Mouse (Mus musculus): Measurements from ENCODE around the gene Adamts17. TPM values are rescaled to one million over a fixed set of nuclear protein-coding genes. Genes with fewer than 3 reads are reported as not detected.

The Adamts17 gene
- polyA plus RNA-seq, 1 experiment: 3.3 TPM

DNA sequence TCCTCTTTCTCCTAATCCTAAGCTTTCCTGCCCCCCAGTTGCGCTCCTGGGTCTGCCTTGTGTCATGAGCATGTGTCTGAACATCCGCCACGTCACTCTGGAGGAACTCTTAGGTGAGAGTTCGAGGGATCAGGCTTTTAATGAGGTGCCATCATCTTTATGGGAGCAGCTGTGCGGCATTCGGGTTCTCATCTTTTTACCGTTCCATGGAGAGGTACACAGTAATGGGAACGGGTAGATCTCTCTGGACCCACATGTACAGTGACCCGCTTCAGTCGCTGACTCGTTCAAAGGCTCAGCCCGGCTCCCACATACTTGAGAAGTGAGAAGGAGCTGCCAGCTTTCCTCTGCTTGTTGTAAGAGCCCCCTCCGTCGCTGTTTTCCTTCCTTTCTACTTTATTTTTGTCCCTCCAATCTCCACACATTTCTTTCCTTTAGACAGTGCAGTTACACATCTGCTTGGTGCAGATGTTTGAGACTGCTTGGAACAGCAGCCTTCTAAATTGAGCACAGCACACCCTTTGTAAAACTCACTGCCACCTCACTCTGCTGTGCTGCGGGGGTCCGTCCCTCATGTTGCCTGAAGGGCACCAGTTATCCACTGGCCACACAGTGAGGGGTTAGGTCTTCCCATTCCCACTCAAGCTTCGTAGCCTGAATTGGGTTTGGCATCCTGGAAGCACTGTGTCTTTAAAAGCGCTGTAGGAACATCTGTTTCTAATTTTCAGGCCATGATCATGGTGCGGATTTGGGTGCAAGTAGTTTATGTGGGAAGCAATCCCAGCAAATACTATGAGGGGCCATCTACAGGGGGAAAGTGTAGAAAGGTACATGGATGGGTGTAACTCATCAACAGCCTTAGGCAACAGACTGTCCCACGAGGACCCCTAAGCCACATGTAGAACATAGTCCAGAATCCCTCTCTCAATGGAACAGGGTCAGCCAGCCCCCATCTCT lies 186.9 kb downstream of the Adamts17 start:
- DNase-seq (ENCODE audit: extremely low spot score in 1 of 2, low spot score in 1 of 2): no peak

DNA sequence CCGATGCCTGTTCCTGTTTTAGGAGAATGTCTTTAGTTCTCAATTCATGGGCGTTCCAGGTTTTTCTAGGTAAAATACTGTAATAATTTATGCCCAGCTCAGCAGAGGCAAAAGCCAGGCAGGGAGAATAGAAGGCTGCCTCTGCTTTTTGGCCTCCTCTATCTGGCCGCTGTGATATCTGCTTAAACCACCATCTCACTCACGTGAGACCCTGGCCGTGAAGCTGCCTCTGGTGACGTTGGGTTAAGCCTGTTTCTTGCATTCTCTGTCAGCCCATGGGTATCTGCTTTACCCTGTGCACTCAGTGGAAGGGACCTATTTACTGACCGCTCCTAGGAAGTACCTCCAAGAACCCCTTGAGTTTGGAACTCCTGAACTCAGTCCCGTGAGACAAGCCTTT lies 187.7 kb downstream of the Adamts17 start:
- no peak for DNase-seq (ENCODE audit: extremely low spot score in 1 of 2, low spot score in 1 of 2)

DNA sequence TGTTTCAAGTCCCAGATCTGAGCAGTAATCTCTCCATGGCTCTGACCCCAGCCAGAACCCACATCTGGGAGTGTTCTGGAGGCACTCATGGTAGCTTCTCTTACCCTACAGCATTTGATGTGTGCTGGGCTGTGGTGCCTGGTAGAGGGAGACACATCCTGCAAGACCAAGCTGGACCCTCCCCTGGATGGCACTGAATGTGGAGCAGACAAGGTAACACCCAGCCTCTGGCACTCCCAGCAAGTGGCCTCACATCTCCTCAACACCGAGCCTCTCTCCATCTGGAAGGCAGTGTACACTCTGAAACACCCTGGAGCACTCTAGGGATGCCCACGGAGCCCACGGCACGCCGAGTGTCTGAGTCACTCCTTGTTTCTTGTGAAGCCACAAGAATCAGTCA lies 188.2 kb downstream of the Adamts17 start:
- no peak for DNase-seq (ENCODE audit: extremely low spot score in 1 of 2, low spot score in 1 of 2)

DNA sequence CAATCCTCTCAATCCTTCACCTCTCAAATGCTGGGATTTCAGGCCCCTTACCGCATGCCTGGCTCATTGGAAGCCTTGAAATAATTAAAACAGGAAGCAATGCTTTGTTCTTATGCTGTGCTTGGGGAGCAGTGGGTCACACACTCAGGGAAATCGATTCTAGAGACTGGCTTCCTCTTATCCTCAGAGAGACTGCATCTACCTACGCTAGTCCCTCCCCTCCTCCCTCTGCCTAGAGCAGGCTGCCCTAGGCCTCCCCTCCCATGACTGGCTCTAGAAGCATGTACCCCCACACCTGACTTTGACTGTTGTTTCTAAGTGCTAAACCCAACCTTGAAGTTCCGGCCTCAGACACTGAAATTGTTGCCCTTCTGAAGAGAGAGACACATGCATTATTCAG lies 189.4 kb downstream of the Adamts17 start:
- no peak for DNase-seq (ENCODE audit: extremely low spot score in 1 of 2, low spot score in 1 of 2)

DNA sequence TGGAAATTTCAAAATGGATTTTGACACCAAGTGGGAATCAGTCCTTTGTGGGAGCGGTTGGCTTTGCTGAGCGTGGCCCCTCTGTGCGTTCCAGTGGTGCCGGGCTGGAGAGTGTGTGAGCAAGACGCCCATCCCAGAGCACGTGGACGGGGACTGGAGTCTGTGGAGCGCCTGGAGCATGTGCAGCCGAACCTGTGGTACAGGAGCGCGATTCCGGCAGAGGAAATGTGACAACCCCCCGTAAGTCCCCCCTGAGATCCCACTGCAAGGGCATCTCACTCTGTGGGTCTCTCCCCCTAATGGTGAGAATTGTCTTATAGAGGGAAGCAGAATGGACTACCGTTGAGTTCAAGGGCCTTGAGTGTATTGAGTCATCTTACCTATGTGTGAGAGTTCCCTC lies 189.9 kb downstream of the Adamts17 start:
- no peak for DNase-seq (ENCODE audit: extremely low spot score in 1 of 2, low spot score in 1 of 2)

DNA sequence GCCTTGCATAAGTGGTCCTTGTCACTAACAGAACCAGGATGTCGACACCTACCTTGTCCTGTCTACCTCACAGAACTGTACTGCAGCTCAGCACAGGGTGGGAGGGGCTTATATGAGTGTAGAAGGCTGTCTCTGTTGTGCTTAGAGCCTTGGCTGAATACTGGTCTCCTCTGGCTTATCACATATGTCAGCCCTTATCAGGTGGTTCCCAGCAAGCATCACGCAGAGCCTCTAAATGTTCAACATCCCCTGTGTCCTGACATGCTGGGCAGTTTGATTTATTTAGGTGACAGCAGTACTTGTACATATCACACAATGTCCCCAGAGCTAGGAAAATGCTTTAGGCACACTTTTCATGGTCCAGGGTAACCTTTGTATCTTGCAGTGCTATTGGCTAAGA lies 191.7 kb downstream of the Adamts17 start:
- DNase-seq (ENCODE audit: extremely low spot score in 1 of 2, low spot score in 1 of 2): no peak

DNA sequence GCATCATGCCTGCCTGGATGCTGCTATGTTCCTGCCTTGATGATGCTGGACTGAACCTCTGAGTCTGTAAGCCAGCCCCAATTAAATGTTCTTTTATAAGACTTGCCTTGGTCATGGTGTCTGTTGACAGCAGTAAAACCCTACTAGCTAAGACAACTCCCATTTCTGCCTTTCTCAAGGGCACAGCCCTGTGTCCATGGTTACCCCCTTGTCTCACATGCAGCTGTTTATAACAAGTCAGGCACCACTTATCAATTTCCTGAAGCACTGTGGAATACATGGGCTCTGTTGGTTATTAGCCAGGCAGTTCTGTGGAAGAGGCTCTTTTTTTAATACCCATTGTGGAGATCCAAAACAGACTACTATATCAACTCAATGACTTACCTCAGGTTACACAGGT lies 193.1 kb downstream of the Adamts17 start:
- no peak for DNase-seq (ENCODE audit: extremely low spot score in 1 of 2, low spot score in 1 of 2)

- no peak for DNase-seq (ENCODE audit: extremely low spot score in 1 of 2, low spot score in 1 of 2)
These were observed 194.8 kb downstream of the Adamts17 start for GRCm38 (mm10) chr7:67034369-67034768.

- DNase-seq (ENCODE audit: extremely low spot score in 1 of 2, low spot score in 1 of 2): no peak
These were observed 195.7 kb downstream of the Adamts17 start for GRCm38 (mm10) chr7:67035246-67035645.

DNA sequence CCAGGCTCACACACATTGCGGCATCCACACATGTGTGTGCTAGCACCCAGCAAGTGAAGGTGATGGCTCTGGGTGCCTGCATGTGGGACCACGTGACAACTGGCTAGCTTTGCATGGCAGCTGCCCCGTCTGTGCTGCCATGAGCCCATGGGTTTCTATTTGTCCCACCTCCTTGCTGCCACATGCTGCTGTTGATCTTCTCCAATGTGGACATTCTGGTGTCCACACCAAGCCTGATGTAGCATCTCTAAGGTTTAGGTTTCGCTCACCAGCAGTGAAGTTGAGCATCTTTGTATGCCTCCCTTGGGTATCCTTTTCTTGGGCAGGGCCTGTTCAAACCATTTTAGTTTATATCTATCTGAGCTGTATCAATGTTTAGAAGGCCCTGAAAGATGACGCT lies 196.1 kb downstream of the Adamts17 start:
- DNase-seq (ENCODE audit: extremely low spot score in 1 of 2, low spot score in 1 of 2): no peak

DNA sequence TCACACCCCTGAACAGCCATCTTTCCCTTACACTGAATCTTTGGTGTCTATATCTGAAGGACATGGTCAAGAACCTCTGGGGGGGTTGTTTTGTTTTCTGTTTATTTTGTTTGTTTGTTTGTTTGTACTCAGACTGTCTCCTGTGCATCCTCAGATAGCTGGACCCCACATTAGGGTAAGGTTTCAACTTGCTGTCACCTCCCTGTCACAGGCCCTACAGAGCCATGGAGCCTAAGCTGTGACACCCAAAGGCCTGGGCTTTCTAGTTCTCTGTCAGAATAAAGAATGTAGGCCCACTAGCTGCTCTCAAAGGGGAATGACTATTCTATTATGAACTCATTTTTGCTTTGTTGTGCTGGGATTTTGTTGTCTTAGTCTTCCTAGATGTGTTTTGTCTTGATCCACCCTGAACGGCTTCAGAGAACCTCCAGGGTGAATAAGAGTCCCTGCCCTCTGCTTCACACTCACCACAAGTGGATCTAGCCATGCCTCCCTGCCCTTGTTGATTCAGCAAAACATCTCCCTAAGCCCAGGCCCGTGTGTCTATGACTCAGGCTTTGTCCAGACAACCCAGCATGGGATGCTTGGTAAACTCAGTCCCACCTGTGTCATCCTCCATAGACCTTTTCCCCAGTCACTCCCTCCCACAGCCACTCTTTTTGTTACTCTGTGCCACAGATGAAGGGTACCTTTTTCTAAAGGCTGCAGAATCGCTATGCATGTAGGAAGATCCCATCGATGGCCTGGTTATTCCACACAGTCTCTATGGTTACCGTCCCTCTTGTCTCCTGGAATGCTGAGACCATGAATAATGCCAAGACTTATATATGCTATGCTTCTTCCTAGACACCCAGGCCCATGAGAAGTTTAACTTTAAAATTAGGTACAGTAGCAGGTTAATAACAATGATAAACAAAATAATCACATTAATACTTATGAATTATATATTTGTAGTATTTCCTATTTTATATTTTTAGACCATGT lies 197.3 kb downstream of the Adamts17 start:
- DNase-seq (ENCODE audit: extremely low spot score in 1 of 2, low spot score in 1 of 2): no peak

- no peak for DNase-seq (ENCODE audit: extremely low spot score in 1 of 2, low spot score in 1 of 2)
These were observed 198.4 kb downstream of the Adamts17 start for GRCm38 (mm10) chr7:67037726-67038520.

GRCm38 (mm10) chr7:67039143-67039542 lies 199.6 kb downstream of the Adamts17 start:
- DNase-seq (ENCODE audit: extremely low spot score in 1 of 2, low spot score in 1 of 2): no peak

- DNase-seq (ENCODE audit: extremely low spot score in 1 of 2, low spot score in 1 of 2): no peak
These were observed 200.3 kb downstream of the Adamts17 start for GRCm38 (mm10) chr7:67039861-67040260.

DNA sequence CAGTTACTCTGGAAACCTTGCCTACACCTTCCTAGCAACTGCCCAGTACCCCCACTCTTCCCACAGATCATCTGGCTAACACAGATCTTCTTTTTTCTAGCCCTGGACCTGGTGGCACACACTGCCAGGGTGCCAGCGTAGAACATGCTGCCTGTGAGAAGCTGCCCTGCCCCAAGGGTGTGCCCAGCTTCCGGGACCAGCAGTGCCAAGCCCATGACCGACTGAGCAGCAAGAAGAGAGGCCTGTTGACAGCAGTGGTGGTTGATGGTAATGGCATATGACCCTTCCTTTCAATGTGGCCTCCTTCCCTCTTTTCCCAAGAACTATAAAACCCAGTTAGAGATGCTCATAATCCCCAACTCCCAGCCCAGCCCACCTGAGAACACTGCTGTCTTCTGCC lies 202.2 kb downstream of the Adamts17 start:
- no peak for DNase-seq (ENCODE audit: extremely low spot score in 1 of 2, low spot score in 1 of 2)

DNA sequence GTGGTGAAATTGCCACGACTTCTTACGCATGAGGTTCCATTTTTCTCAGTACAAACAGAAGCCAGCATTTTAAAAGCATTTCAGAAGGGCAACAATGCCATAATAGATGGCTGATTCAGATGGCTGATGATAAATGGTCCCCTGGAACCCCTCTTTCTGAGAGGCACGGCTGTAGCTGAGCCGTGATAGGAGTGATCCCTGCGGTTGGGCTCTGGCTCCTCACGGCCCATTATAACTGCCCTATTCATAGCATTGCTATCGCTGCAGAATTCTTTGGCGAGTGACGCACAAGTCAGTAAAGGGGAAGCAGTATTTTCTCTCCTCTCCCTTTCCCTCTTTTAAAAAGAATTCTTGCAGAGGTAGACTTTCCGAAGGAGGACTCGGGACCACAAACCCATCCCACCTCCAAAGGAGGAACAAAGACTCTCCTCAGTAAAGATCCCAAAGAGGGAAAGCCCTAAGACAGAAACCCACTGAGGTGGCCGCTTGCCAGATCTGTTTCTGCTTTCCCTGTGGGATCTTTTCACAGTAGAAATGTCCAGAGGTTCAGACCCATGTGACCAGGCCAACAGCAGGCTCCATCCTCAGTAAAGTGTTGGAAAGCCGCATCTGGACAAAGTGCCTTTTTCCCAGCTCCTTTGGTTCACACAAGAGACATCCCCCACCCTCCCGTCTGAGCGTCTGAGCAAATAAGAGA lies 204.7 kb downstream of the Adamts17 start:
- DNase-seq (ENCODE audit: extremely low spot score in 1 of 2, low spot score in 1 of 2): no peak

- no peak for DNase-seq (ENCODE audit: extremely low spot score in 1 of 2, low spot score in 1 of 2)
These were observed 205.7 kb downstream of the Adamts17 start for GRCm38 (mm10) chr7:67045202-67045601.

DNA sequence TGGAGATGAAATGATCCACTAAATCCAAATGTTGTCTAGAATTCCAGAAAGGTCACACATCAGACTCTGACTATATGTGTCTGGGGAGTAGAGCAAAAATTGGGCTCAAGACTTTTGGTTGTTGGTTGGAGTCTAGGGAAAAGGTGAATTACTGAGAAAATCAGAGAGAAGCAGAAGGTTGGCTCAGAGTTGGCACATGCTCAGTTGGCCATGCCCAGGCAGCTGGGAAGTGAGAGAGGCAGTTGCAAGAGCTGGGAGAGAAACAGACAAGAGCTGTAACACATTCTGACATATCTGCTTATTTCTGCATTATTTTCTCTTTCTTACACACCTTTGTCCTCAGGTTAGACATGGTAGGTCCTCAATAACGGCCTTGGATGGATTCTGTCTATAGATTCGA lies 209.7 kb downstream of the Adamts17 start:
- no peak for DNase-seq (ENCODE audit: extremely low spot score in 1 of 2, low spot score in 1 of 2)

- no peak for DNase-seq (ENCODE audit: extremely low spot score in 1 of 2, low spot score in 1 of 2)
These were observed 210.9 kb downstream of the Adamts17 start for GRCm38 (mm10) chr7:67050424-67050823.

All from frontal cortex, adult 2 months (tissue).